Mouse (Mus musculus) limb, embryonic 14.5 days (tissue): ENCODE data around the gene Dlec1. TPM values are rescaled to one million over a fixed set of nuclear protein-coding genes. Genes with fewer than 3 reads are reported as not detected.

Source experiments
- ATAC-seq: fragments of 200-750 bp; cut with Nextera tagmentation; 2 replicates; pipeline ENCODE4 v1.8.0; 2017; ENCODE audit warnings: low read depth, moderate number of reproducible peaks, moderate TSS enrichment; ENCODE audit not compliant: low FRiP score
- DNase-seq: peaks from one replicate; pipeline ENCODE4 v3.0.0-alpha.2; 2015; ENCODE audit warnings: low spot score
- H3K27ac ChIP-seq: fragments of 300-500 bp; sonication (generic); replicated peaks from 2 replicates; pipeline ENCODE4 v1.5.1; 2014; ENCODE audit warnings: low read depth, mild to moderate bottlenecking, low read length, moderate library complexity, mixed read lengths
- H3K27me3 ChIP-seq: fragments of 300-500 bp; sonication (generic); 2 replicates; pipeline ENCODE4 v1.6.1; 2014; ENCODE audit warnings: low read length, mixed read lengths; ENCODE audit not compliant: control insufficient read depth, insufficient read depth
- H3K36me3 ChIP-seq: fragments of 300-500 bp; sonication (generic); 2 replicates; pipeline ENCODE4 v1.6.1; 2014; ENCODE audit warnings: mild to moderate bottlenecking, low read length, moderate library complexity, mixed read lengths; ENCODE audit not compliant: control insufficient read depth, insufficient read depth
- H3K4me1 ChIP-seq: fragments of 300-500 bp; sonication (generic); 2 replicates; pipeline ENCODE4 v1.6.1; 2014; ENCODE audit warnings: antibody characterized with exemption, low read length, mixed read lengths; ENCODE audit not compliant: control insufficient read depth, insufficient read depth
- H3K4me2 ChIP-seq: fragments of 300-500 bp; sonication (generic); replicated peaks from 2 replicates; pipeline ENCODE4 v1.6.1; 2014; ENCODE audit warnings: low read depth, mild to moderate bottlenecking, low read length, moderate library complexity; ENCODE audit not compliant: severe bottlenecking
- H3K4me3 ChIP-seq: fragments of 300-500 bp; sonication (generic); replicated peaks from 2 replicates; pipeline ENCODE4 v1.5.1; 2014; ENCODE audit warnings: low read length
- H3K9ac ChIP-seq: fragments of 300-500 bp; sonication (generic); 2 replicates; pipeline ENCODE4 v1.6.1; 2014; ENCODE audit warnings: mild to moderate bottlenecking, low read depth, low read length, moderate library complexity; ENCODE audit not compliant: severe bottlenecking
- H3K9me3 ChIP-seq: fragments of 300-500 bp; sonication (generic); 2 replicates; pipeline ENCODE4 v1.6.1; 2016; ENCODE audit warnings: low read length; ENCODE audit not compliant: control insufficient read depth
- POLR2A ChIP-seq: fragments of 200-500 bp; IDR thresholded peaks from 2 replicates; pipeline ENCODE4 v1.8.0; 2012; ENCODE audit warnings: inconsistent platforms, mild to moderate bottlenecking, moderate library complexity, borderline replicate concordance; ENCODE audit not compliant: insufficient read depth, insufficient read length; ENCODE audit errors: extremely low read depth
- WGBS: fragments of 180-500 bp; shearing (Covaris S2); extraction: QIAGEN DNeasy Blood & Tissue Kit; methylation state at CpG from one replicate; pipeline ENCODE4 v1.1.7; 2014; 5-methylcytosine and 5-hydroxymethylcytosine counted together
- polyA plus RNA-seq, 2 experiments: library from polyadenylated mRNA; depleted of rRNA in 1 of 2; stranded (reverse) in 1 of 2; unstranded in 1 of 2; fragments of >200 nt; fragmentation: Nextera tagmentation in 1 of 2; extraction: Ambion mirVana in 1 of 2; gene quantifications; 2 replicates each; pipeline versions ENCODE4 v1.2.1 to v1.2.3; 2012 to 2014

Dlec1 gene
- polyA plus RNA-seq, 2 experiments, result 0.81 to 1.5 TPM

GRCm38 (mm10) chr9:119160689-119161088 is 58.4 kb downstream of the Dlec1 start:
- Histone ChIP-seq H3K27ac (no peak overlapping the region), H3K36me3 (no peaks in the 10 kb centered on the region), H3K9ac (no peak overlapping the region), H3K4me3 (no peak overlapping the region), H3K4me1 (no peaks in the 10 kb centered on the region; the same call in 1 of the 2 replicates), H3K27me3 (no peaks in the 10 kb centered on the region; the same call in 1 of the 2 replicates), H3K9me3 (no peaks in the 10 kb centered on the region), H3K4me2 (no peak overlapping the region)
- WGBS, result 82% methylated on average over 3 of the region's 3 CpGs
- TF ChIP-seq POLR2A, result no peak
- ATAC-seq, result no peak
- DNase-seq, result no peak

GRCm38 (mm10) chr9:119164743-119165142 is 62.5 kb downstream of the Dlec1 start:
- Histone ChIP-seq H3K9ac (no peak overlapping the region), H3K4me1 (no peaks in the 10 kb centered on the region), H3K4me3 (no peak overlapping the region), H3K27ac (no peak overlapping the region), H3K36me3 (no peaks in the 10 kb centered on the region), H3K27me3 (no peaks in the 10 kb centered on the region), H3K4me2 (no peak overlapping the region), H3K9me3 (no peaks in the 10 kb centered on the region)
- ATAC-seq (no peak), DNase-seq (no peak)
- WGBS, result 84% methylated on average over 7 of the region's 7 CpGs
- TF ChIP-seq POLR2A, result no peak

GRCm38 (mm10) chr9:119165548-119165947 is 63.3 kb downstream of the Dlec1 start:
- 90% methylated on average over 6 of the region's 6 CpGs for WGBS
- Histone ChIP-seq H3K27me3 (no peaks in the 10 kb centered on the region), H3K9me3 (no peaks in the 10 kb centered on the region), H3K4me2 (no peak overlapping the region), H3K4me3 (no peak overlapping the region), H3K4me1 (no peaks in the 10 kb centered on the region), H3K9ac (no peak overlapping the region), H3K27ac (no peak overlapping the region), H3K36me3 (no peaks in the 10 kb centered on the region)
- DNase-seq (no peak), ATAC-seq (no peak)
- TF ChIP-seq POLR2A, result no peak

GRCm38 (mm10) chr9:119167608-119168007 is 65.3 kb downstream of the Dlec1 start:
- 94% methylated on average over 2 of the region's 2 CpGs for WGBS
- Histone ChIP-seq H3K9ac (no peak overlapping the region), H3K9me3 (no peaks in the 10 kb centered on the region), H3K27me3 (no peaks in the 10 kb centered on the region), H3K4me2 (no peak overlapping the region), H3K36me3 (no peaks in the 10 kb centered on the region), H3K4me3 (no peak overlapping the region), H3K27ac (no peak overlapping the region), H3K4me1 (no peaks in the 10 kb centered on the region)
- DNase-seq (no peak), ATAC-seq (no peak)
- no peak for TF ChIP-seq POLR2A

GRCm38 (mm10) chr9:119179292-119179691 is 77.0 kb downstream of the Dlec1 start:
- no peaks in the 10 kb centered on the region for H3K36me3 ChIP-seq
- no peak for DNase-seq
- H3K4me2 ChIP-seq, result no peak overlapping the region
- no peak overlapping the region for H3K27ac ChIP-seq
- ATAC-seq, result no peak
- H3K4me3 ChIP-seq, result no peak overlapping the region
- H3K27me3 ChIP-seq, result no peaks in the 10 kb centered on the region
- no peak overlapping the region for H3K9ac ChIP-seq
- no peaks in the 10 kb centered on the region for H3K9me3 ChIP-seq
- TF ChIP-seq POLR2A, result no peak
- WGBS, result 88% methylated on average over 11 of the region's 11 CpGs
- peaks cover 6% of the 10 kb centered on the region; the same call in 1 of the 2 replicates for H3K4me1 ChIP-seq

GRCm38 (mm10) chr9:119181241-119181728 is 79.0 kb downstream of the Dlec1 start:
- Histone ChIP-seq H3K27ac (no peak overlapping the region), H3K27me3 (no peaks in the 10 kb centered on the region), H3K9me3 (no peaks in the 10 kb centered on the region), H3K9ac (no peak overlapping the region), H3K4me2 (no peak overlapping the region), H3K4me1 (peaks cover 6% of the 10 kb centered on the region; the same call in 1 of the 2 replicates), H3K36me3 (no peaks in the 10 kb centered on the region), H3K4me3 (no peak overlapping the region)
- 24% methylated on average over 3 of the region's 3 CpGs for WGBS
- no peak for ATAC-seq
- no peak for TF ChIP-seq POLR2A
- DNase-seq, result peak; percentile 44
